Mouse (Mus musculus) 3T3-L1 (cell line): ENCODE results near the gene Rarb.

ENCODE experiments used
- DNase-seq: peaks from one replicate; pipeline ENCODE4 v3.0.0-alpha.2; 2015; ENCODE audit warnings: low read depth, low spot score

Gene Rarb

DNA sequence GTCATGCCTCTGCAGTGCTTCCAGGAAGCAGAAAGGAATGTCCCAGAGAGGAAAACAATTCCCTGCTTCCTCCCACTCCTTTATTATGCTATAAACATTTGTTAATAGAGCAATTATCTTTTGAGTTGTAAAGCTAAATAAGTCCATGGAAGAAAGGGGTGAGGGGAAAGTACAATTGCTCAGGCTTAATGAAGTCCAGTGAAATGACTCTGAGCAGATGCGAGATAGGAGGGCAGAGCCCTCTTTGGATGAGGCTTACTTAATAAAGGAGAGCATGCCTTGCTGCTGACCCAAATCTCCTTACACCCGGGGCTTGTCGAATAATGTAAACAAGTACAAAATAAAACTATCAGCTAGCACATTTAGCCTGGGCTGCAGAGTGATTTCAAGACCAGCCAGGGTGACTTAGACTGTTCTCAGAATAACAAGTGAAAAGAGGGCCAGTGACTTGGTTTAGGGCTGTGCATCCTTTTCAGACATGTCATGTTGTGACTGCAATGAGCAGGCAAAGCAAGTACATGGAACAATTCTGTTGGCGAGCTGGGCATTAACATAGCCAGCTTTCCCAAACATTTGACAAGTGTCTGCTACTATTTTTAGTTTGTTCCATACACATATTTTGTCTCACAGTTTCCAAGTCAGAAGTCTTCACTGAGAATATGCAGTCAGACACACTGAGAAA lies 83.5 kb downstream of the Rarb start:
- DNase-seq: no peak

DNA sequence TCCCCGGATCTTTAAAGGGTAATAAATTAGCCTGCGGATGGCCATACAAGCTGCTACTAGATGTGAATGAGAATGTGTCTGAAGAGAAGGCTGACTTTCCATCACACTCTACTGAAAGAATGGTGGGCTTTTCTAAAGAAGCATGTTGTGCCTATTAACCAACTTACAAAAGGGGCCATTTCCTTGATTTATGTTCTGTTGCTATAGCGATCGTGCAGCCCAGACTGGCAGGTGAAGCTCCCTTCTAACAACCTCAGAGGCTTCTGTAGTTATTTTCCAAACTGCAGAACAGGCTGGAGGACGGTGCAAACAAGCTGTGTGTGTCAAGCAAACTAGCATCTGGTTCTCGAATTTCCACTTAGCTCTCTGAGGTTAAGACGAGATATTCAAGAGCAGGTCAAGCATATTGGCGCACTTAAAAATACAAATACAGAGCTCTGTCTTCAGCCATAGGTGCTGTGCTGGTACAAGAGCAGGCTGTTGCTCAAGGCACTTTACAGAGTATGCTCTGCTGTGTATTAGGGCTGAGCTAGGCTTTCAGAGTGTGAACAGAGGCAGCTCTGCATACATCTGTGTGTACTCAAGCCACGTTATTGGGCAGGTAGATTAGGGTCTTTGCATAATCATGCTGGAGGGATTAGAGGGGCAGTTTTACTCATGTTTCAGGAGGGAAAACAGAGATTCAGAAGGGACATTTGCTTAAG lies 85.2 kb downstream of the Rarb start:
- DNase-seq: no peak

DNA sequence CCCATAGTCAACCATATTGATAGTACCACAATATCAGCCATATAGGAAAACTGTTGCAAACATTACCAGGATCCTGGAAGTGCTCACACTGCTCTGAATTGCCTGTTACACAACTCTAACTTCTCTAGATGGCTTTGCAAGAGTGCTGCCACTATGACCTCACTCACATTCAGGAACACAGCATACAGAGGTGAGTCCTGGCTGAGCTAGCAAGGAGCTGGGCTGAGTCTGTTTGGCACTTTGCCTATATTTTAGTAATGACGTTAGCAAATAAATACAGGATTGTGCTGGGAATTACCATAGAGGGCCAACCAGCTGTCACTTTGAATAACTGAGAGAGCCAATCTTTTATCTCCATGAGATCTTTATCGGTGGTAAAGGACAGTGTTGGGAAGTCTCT lies 86.9 kb downstream of the Rarb start:
- DNase-seq: no peak

DNA sequence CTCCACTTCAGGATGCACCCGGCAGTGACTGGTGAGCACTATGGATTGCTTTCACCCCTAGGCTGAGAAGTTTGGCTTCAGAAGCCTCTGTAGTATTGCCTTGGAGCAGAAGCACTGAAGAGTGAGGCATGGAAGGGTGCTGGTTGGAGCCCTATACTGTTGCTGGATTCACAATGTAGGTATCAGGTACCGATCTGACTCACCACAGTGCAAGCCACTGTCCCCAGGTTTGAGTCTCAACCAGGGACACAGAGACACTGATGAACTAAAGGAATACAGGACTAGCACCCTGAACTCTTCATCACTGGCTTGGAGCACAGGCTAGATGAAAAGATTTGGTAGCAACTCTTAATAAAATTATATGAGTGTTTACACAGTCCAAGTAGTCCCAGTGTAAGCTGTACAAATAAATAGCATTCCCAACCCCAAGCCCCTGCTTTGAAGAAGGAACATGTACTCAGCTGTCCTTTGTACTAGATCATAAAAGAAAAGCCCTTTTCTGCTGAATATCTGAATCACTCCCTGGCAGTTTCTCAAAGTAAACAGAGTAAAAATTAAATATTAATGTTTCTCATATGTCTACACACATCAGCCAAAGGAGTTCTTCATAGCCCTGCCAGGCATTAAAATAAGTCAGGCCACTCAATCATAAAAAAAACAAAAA lies 90.6 kb downstream of the Rarb start:
- peak; percentile 72 for DNase-seq

DNA sequence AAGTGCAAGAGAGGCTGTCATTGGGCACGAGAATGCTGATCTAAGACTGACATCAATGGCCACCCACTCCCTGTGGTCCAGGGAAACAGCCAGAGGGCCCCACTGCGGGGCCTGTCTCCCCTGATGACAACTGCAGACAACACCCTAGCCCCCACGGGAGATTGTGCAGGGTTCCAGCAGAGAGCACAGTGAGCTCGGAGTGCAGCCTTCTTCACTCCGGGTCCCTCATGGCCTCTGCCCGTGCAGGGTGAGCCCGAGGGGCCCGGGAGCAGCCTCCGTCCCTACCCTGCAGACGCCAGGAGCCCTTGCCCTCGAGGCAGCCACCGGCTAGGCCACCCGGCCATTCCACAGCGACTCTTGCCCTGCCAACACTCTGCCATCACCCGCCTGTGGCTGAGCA lies 95.0 kb downstream of the Rarb start:
- no peak for DNase-seq

DNA sequence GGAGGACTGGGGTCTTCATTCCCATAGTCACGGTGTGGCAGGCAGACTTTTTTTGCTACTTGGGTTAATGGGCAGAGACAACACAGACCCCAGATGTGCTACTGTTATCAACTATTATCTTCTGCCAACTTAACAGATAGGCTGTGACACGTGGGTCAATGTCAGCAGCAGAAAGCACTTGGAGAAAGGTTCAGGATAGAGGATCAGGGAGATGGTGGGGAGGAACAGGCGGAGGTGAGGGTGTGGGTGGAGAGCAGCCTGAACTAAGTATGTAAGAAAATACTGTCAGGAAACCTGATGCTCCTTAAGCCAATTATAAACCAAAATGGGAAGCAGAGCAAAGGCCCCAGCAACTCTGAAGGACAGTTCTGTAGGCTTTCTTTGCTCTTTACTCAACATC lies 101.1 kb downstream of the Rarb start:
- no peak for DNase-seq

DNA sequence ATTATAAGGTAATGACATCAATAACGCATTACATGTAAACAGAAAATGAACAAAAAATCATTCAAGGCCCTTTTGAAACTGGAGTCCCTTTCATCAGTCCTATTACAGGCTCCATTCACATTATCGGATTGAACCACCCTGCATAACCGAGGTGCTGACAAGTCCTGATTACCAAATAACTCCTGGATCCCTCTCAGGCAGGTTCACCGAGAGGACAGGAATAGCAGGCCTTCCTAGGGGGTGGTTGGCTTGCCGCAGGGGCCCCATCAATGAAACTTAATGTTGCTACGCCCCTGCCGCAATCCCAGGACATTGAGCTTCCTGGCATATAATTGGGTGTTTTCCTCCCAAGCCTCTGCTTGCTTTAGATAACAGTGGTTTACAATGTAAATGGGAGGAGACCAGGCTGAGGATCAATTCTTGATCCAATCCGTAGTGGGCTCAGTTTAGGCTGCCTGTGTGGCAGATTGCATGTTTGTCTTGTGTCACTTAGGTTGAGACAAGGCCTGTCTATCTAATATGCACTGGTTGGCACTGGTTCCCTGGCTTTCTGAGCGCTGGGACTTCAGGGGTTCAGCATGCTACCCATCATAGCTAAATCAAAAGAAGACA lies 104.5 kb downstream of the Rarb start:
- DNase-seq: no peak

DNA sequence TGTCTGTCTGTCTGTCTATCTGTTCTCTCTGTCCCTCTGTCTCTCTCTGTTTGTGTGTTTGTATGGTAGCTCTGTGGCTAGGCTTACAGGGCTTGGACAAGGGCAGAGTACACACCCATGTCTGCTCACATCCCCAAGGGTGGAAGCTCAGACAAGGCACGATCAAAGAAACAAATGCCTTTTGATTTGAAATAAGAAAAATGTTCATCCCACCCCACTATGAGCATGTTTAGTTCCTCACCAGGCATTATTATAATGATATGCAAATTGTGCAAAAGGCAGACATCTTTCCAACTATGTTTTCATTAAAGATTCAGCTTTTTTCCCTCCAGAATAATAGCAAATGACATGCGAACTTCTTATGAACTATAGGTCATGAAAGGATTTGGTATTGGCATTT lies 105.2 kb downstream of the Rarb start:
- no peak for DNase-seq

DNA sequence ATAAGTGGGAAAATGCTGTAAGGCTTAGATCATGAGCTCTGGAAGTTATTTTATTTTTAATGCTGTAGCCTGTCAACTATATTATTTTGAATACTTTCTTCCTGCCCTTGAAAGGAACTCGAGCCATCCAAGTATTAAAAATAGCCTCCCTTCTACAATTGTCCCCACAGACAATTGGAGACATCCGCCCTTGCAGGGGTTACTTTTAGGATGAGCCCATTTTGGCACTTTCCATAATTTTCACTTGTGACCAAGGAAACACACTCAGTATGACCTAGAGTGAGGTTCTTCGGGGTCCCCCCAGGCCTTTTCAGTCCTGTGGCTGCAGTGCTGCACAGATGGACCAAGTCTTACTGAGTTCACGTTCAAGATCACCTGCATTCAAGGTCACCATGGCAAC lies 119.7 kb downstream of the Rarb start:
- no peak for DNase-seq

DNA sequence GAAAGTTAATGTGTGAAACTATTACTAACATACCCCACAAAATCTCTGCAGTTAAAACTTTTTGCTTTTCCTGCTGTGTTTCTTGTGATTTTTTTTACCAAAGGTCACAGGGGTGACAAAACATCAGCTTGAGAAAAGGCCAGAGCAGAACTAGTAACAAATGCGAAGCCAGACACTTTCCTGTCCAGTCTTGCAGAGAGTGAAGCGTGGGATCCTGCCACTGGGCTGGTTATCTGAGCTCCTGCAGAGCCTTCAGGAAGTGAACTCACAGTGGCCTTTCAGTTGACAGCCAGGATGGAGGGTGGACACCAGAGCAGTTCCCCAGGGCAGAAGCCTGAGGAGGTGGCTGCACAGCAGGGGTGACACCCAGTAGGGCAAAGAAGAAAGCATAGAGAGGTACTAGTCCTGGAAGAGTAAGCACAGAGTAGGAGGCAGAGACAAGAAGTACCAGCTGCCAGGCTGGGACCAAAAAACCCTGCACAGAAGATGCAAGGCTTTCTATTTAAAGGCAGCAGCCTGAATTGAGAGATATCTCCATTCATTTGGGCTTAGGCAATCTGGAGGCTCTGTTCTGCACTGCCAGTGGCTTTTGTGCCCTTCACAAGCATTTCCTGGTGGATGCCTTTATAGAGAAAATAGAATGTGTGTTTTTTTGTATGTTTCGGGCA lies 123.4 kb downstream of the Rarb start:
- DNase-seq: no peak

DNA sequence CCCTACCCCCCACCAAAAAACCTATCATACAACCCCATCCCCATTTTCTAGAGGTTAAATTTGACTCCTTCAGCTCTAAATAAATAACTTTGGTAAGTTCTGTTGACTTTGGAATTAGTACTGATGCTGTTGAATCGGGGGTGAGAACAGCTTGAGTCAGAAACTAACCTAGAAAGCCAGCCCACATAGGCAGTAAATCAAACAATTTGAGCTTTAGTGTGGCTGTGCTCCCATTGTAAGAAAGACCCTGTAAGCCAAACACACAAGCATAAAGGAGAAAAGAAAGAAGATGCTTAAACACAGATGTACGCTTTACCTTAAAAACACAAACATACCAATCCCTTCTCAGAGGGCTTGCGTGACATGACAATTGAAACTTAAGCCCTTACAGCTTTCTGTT lies 140.6 kb downstream of the Rarb start:
- DNase-seq: no peak

DNA sequence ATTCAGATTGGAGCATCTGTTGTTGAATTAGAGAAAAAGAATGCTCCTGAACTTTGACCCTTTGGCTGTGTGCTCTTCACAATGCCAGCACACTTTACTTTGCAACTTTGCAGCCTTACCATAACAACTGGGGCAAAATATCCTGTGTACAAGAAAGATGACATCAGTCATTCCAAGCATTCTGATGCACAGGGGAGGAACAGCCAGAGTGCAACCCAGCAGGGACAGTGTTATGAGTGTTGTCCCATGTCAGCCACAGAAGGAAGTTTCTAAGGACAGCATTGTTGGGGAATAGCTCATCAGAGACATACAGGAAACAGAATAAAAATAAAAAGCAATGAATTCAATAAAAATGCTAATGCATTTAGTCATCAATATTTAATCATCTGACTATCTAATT lies 141.9 kb downstream of the Rarb start:
- peak; percentile 40 for DNase-seq

DNA sequence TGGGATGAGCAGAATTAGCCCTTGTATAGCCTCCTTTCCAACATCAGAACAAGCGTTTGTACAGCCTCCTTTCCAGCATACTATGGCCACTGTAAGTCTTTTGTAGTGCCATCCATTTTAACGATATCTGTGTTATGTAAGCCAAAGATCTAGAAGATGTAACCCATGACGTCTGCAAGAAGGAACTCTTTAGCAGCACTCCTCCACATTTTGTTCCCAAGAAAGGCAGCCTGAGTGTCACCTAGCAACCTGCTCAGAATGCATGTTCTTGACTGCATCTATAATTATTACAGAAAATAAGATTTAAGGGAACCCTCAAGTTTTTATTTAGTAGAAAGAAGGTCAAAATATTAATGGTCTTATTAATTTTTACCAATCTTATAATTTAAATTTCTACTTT lies 148.4 kb downstream of the Rarb start:
- no peak for DNase-seq

DNA sequence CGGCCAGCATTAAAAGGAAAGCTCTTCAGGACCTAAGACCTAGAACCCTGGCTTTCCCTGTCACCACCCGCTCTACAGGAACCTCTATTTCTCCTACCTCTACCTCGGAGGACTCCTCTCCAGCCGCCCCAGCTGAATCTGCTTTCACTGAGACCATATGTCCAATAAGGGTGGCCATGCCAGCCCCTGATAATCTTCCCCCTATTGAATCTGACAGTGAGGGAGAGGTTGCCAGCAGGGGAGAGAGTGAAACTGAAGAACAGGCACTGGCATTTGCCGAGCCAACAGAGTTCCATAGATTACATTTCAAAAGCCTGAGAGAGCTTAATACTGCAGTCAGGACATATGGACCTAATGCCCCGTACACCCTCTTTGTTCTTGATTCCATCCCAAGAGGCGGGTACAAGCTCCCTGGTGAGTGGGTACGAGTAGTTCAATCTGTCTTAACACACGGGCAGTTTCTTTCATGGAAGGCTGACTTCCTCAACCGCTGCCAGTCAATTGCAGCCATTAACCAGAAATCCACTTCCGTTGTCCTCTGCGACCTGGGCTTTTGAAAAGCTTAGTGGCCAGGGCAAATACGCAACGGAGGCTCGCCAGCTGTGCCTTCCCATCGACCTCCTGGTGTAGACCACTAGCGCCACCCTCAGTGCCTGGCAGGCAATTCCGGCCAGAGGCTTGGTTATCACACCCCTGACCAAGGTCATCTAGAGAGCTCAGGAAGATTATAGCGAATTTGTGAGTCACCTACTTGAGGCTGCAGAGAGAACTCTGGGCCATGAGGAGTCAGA lies 179.6 kb downstream of the Rarb start:
- no peak for DNase-seq

DNA sequence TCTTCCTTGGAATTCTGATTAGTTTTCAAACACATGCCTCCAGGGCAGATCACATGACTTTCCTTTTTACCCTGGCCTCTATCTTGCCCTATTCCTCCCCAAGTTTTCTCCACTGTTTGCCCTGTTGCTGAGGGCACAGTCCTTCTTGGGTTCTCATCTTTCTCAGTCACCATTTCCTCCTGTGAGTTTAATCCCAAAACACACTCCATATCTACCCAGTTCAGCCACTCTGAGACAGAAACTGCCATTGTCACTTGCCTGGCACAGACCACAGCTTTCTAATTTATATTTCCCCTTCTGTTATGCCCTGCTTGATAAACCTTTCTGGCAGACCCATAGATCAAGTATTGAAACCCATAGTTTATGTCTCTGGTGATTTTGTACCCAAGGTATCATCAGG lies 205.0 kb downstream of the Rarb start:
- no peak for DNase-seq

DNA sequence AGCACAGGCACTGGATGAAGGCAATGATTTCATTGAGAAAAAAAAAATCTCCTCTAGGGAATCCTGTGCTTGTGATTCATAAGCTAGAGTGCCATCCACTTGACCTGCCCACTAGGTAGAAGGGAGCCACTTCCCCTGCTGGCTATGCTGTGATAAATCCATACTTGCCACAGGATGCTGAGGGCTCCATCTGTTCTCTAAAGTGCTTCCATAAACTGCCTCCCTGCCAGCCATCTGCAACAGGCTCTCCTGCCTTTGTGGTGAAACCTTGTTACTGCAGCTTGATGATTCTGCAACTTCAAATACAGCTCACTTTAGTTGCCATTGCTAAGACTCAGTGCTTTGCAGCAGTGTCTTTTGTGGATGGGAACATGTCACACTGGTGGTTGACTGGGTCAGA lies 213.5 kb downstream of the Rarb start:
- peak; percentile 82 for DNase-seq

DNA sequence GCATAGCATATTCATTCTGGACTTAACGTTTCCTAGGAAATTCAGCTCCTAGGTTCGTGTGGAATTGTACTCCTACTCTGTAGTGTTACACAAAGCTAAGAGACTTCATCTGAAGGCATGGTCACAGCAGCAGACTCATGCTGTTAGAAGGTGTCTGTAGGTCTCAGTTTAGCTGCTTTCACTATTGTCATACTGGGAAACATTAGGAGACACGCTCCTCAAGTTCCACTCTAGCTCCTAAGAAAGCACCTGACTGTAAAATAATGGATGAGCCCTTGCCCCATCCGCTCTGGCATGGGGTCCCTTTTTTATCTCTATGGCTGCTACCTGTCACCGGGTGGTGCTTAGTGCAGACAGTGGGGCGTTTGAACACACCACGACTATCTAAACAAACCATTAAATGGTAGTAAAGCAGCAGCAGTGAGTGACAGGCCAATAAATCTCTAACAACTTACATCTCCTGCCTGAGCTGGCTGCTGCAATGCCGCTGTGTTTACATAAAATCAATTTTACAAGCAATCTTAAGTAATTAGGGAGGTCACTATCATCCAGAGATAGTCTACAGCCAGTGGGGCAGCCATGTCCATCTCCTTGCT lies 214.4 kb downstream of the Rarb start:
- DNase-seq: no peak

DNA sequence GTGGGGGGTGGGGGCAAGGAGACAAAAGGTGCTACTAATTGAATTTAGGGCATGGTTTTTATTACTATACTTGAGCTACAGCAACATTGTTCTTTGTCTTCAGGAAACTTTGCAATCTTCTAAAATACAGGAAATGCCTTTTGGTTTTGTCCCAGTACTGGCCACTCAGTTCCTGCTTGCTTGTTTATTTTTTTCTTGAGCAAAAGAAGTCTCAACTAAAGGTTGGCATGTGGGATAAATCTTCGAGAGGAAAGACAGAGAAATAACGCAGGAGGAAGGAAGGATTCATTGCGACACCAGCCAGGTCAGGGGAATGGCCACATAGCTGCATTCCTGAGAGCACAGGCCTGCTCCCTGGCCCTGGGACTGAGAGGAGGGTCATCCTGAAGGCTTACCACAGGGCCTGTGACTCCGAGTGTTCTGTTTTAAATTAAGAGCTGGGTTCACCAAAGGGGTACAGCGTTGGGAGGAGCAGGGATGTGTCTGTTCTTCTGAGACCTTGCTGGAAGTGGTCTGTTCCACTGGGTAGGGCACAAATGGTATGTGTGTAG lies 215.8 kb downstream of the Rarb start:
- DNase-seq: peak; percentile 94

DNA sequence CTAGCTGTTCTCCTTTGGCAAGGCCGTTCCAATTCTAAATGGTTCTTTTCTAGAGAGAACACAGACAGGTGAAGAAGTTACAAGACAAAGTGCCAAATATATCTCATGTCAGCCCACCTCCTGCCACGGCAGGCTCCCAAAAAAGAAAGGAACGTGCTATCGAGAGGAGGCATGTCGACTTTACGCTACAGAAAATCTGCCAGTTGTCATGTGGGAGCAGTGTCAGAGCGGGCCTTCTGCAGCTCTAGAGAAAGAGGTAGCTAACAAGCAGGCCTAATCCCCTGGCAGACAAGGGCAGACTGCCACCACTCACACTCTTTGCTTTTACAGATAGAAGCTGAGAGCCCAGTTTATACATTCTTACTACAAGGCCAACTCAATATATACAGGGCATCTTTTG lies 219.7 kb downstream of the Rarb start:
- DNase-seq: no peak

DNA sequence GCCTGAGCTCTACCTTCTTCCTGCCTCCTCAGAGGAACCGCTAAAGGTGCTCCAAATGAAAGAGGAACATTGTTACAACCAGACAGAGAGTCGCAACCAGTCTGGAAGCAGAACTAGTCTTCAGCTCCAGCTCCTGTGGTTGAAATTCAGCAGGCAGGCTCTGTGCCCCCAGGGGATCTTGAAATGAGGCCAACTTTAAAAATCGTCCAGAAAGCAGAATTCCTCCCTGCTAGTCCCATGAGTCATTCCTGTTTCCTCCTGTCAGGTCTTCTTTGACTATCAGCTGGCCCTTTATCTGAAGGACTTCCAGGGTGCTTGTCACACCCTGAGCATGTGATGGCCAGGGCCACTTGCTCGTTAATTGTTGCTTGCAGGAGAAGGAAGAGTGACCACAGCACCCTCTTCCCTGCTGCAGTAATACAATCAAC lies 220.9 kb downstream of the Rarb start:
- DNase-seq: peak; percentile 99

DNA sequence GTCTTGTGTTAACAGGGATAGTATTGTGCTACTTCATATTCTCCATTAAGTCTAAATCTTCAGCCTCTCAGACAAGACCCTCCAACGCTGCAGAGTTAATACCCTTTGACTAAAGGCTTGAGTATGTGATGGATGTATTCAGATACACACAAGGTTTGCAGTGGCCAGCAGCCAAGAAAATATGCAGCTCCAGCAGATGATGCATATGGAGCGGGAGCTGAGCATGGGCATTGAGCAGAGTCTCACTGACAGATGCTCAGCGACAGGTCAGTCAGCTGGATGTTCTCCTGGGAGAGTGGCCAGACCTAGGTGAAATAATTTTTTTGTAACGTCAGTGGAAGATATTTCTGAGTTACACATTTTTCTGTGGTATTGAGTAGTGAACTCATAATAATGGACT lies 229.8 kb downstream of the Rarb start:
- DNase-seq: no peak
